ENCODE assay signal across 8 mouse cellular contexts in the genomic region with DNA sequence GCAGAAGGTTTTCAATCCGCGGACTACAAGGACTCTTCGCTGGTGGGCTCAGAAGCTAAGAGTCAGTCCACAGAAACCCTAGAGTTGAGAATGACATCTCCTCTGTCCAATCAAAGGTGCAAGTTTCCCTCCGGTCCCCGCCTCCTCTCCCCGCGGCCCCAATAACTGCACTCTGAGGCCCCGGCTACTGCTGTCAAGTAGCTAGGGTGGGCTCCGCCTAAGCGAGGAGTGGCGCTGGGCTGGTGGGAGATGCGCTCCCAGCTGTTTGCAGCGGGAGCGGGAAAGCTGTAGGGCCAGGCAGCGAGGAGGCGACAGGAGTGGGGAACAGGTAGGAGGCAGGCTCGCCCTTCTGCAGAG. TPM values are rescaled to one million over a fixed set of nuclear protein-coding genes. Genes with fewer than 3 reads are reported as not detected.
DNase-seq lines count a peak whose midpoint lies in the region.

Cntn1 (plus strand) TSS at position 170 of the 357 bp plus-strand sequence.

- DNase-seq in adrenal gland, postnatal 25 days = peak; percentile 27
- DNase-seq in cerebellum, postnatal 14 days = peak; percentile 92 to 96
- peak; percentile 87 to 88 for DNase-seq in frontal cortex, postnatal 14 days (ENCODE audit: low spot score in 2 of 2)
- peak; percentile 8 for DNase-seq in kidney, adult 9 months
- DNase-seq in left cerebral cortex, postnatal 4 days = peak; percentile 88
- peak; percentile 78 for DNase-seq in neural tube, embryonic 10.5 days (ENCODE audit: extremely low spot score, low spot score)
- DNase-seq in thymus, postnatal 25 days = peak; percentile 6
- no peak for DNase-seq in spleen, postnatal 10 days (ENCODE audit: low spot score in 2 of 2)

- intact Hi-C loops in left cerebral cortex, postnatal 4 days (cut with DNase I) = loop anchor here (10.0 kb wide), 1 partner anchor 184 kb away; no protein-coding TSS in a partner anchor

RNA-seq across cellular contexts. Expression of gene Cntn1, which starts in this region (rescaled TPM):
- 1.6 and 3.2 TPM in 2 replicates for total RNA-seq in adrenal gland, postnatal 25 days (2021)
- total RNA-seq in left cerebral cortex, postnatal 4 days (2021) = 100 to 1,000 TPM; 285 to 319 TPM

Comparison
In these comparisons a context has a peak if more than half of its experiments do, and no peak if none do; other contexts are left out.
1. RNA of gene Cntn1 (total RNA-seq): 285 to 319 TPM in left cerebral cortex, postnatal 4 days; 1.6 to 3.2 TPM in adrenal gland, postnatal 25 days; every median in the first group is over 10 times any median in the second.
2. DNase-seq: peak in adrenal gland, postnatal 25 days (single experiment), cerebellum, postnatal 14 days (2 of 2), frontal cortex, postnatal 14 days (2 of 2), kidney, adult 9 months (single experiment), left cerebral cortex, postnatal 4 days (single experiment), neural tube, embryonic 10.5 days (single experiment) and thymus, postnatal 25 days (single experiment); none in spleen, postnatal 10 days (0 of 2).